Mouse (Mus musculus) cerebellum, adult 2 months (tissue): ENCODE results near the gene Inpp4b. TPM values are rescaled to one million over a fixed set of nuclear protein-coding genes. Genes with fewer than 3 reads are reported as not detected.
"Not testable (repeated sequence)": the region's sequence is repeated elsewhere in the genome, so short reads cannot be mapped to it uniquely, and the experiment has no call there.

Experiments used
- DNase-seq, 2 experiments: peaks; one replicate each; pipeline ENCODE4 v3.0.0; 2021
- H3K27ac ChIP-seq: fragments of 200-500 bp; 2 replicates; pipeline ENCODE4 v1.5.1; 2012; ENCODE audit warnings: low read length, control low read depth, inconsistent platforms; ENCODE audit not compliant: insufficient read depth
- H3K27me3 ChIP-seq: fragments of 200-500 bp; 2 replicates; pipeline ENCODE4 v1.6.1; 2012; ENCODE audit warnings: inconsistent platforms, mild to moderate bottlenecking, low read length, moderate library complexity; ENCODE audit not compliant: control insufficient read depth, insufficient read depth
- H3K4me1 ChIP-seq: fragments of 200-500 bp; 2 replicates; pipeline ENCODE4 v1.6.1; 2011; ENCODE audit warnings: low read length; ENCODE audit not compliant: control insufficient read depth, insufficient read depth
- H3K4me3 ChIP-seq: fragments of 200-500 bp; replicated peaks from 2 replicates; pipeline ENCODE3; 2011; ENCODE audit warnings: mild to moderate bottlenecking, low read depth, low read length, control low read depth; ENCODE audit not compliant: insufficient read depth
- CTCF ChIP-seq: fragments of 200-500 bp; IDR thresholded peaks from 2 replicates; pipeline ENCODE4 v1.5.1; 2011; ENCODE audit warnings: low read depth, mild to moderate bottlenecking, control low read depth, low read length, moderate library complexity, borderline replicate concordance; ENCODE audit not compliant: insufficient read depth
- POLR2A ChIP-seq: fragments of 200-500 bp; IDR thresholded peaks from 2 replicates; pipeline ENCODE4 v1.6.1; 2011; ENCODE audit warnings: low read length, control low read depth, borderline replicate concordance; ENCODE audit not compliant: insufficient read depth
- WGBS: fragments of 180-500 bp; shearing (Covaris S2); methylation state at CpG from one replicate; pipeline ENCODE4 v1.1.7; 2018; 5-methylcytosine and 5-hydroxymethylcytosine counted together
- polyA plus RNA-seq: library from polyadenylated mRNA; depleted of rRNA; stranded (reverse); fragments of >200 nt; gene quantifications from 2 replicates; pipeline ENCODE4 v1.2.3, GENCODE M21; 2012

Gene Inpp4b
- polyA plus RNA-seq, 1 experiment = 11.8 TPM

- Histone ChIP-seq H3K27ac (no peak overlapping the region), H3K27me3 (no peaks in the 10 kb centered on the region), H3K4me3 (no peak overlapping the region), H3K4me1 (no peaks in the 10 kb centered on the region)
- DNase-seq = no peak
- WGBS = 71% methylated on average over 3 of the region's 3 CpGs
- TF ChIP-seq POLR2A = no peak
- TF ChIP-seq CTCF = no peak
Measured at GRCm38 (mm10) chr8:82054030-82054429, 711.7 kb downstream of the Inpp4b start.

GRCm38 (mm10) chr8:82067619-82068018 is 725.3 kb downstream of the Inpp4b start:
- no peak for TF ChIP-seq CTCF
- TF ChIP-seq POLR2A = no peak
- 63% methylated on average over 3 of the region's 3 CpGs for WGBS
- H3K27ac ChIP-seq = no peak overlapping the region
- no peak overlapping the region for H3K4me3 ChIP-seq
- H3K27me3 ChIP-seq = no peaks in the 10 kb centered on the region
- no peak for DNase-seq
- H3K4me1 ChIP-seq = no peaks in the 10 kb centered on the region

GRCm38 (mm10) chr8:82079267-82079666 is 736.9 kb downstream of the Inpp4b start:
- TF ChIP-seq CTCF (no peak), POLR2A (no peak)
- Histone ChIP-seq H3K4me1 (no peaks in the 10 kb centered on the region), H3K4me3 (no peak overlapping the region), H3K27me3 (no peaks in the 10 kb centered on the region), H3K27ac (no peak overlapping the region)
- no peak for DNase-seq

GRCm38 (mm10) chr8:82086631-82087030 is 744.3 kb downstream of the Inpp4b start:
- H3K27me3 ChIP-seq, H3K4me3 ChIP-seq, H3K27ac ChIP-seq, H3K4me1 ChIP-seq, DNase-seq: not testable (repeated sequence)
- WGBS = 95% methylated on average over 7 of the region's 7 CpGs

- no peaks in the 10 kb centered on the region for H3K4me1 ChIP-seq
- no peaks in the 10 kb centered on the region for H3K27me3 ChIP-seq
- 71% methylated on average over 1 of the region's 1 CpGs for WGBS
- no peak for DNase-seq
- no peak overlapping the region for H3K4me3 ChIP-seq
- TF ChIP-seq CTCF = no peak
- no peak for TF ChIP-seq POLR2A
- no peak overlapping the region for H3K27ac ChIP-seq
Measured at GRCm38 (mm10) chr8:82090901-82091300, 748.5 kb downstream of the Inpp4b start.

GRCm38 (mm10) chr8:82093274-82093673 is 750.9 kb downstream of the Inpp4b start:
- H3K27ac ChIP-seq = no peak overlapping the region
- TF ChIP-seq POLR2A = no peak
- no peak for TF ChIP-seq CTCF
- no peaks in the 10 kb centered on the region for H3K27me3 ChIP-seq
- H3K4me1 ChIP-seq = no peaks in the 10 kb centered on the region
- no peak overlapping the region for H3K4me3 ChIP-seq
- DNase-seq = no peak

- Histone ChIP-seq H3K27me3 (no peaks in the 10 kb centered on the region), H3K4me1 (no peaks in the 10 kb centered on the region), H3K4me3 (no peak overlapping the region), H3K27ac (no peak overlapping the region)
- TF ChIP-seq POLR2A (no peak), CTCF (no peak)
- DNase-seq = no peak
Measured at GRCm38 (mm10) chr8:82104560-82104959, 762.2 kb downstream of the Inpp4b start.

- no peak for DNase-seq
- TF ChIP-seq CTCF = no peak
- no peak for TF ChIP-seq POLR2A
- H3K4me3 ChIP-seq = no peak overlapping the region
- 90% methylated on average over 3 of the region's 3 CpGs for WGBS
- no peak overlapping the region for H3K27ac ChIP-seq
- no peaks in the 10 kb centered on the region for H3K27me3 ChIP-seq
- H3K4me1 ChIP-seq = no peaks in the 10 kb centered on the region
Measured at GRCm38 (mm10) chr8:82106131-82106530, 763.8 kb downstream of the Inpp4b start.

- no peaks in the 10 kb centered on the region for H3K4me1 ChIP-seq
- H3K27me3 ChIP-seq = no peaks in the 10 kb centered on the region
- DNase-seq = no peak
- no peak overlapping the region for H3K27ac ChIP-seq
- H3K4me3 ChIP-seq = no peak overlapping the region
- TF ChIP-seq POLR2A = no peak
- no peak for TF ChIP-seq CTCF
Measured at GRCm38 (mm10) chr8:82150272-82150671, 807.9 kb downstream of the Inpp4b start.
